Mouse (Mus musculus) gastrocnemius, postnatal 25 days (tissue): ENCODE measurements around the gene Mapkbp1. TPM values are rescaled to one million over a fixed set of nuclear protein-coding genes. Genes with fewer than 3 reads are reported as not detected.

Experiments used
- DNase-seq: peaks from one replicate; pipeline ENCODE4 v3.0.0; 2022
- microRNA-seq, 2 experiments: library from miRNA; unstranded; fragments of <30 nt; microRNA quantifications; one replicate each; pipeline ENCODE4 v1.2.0; 2021; ENCODE audit warnings: borderline replicate concordance in 2 of 2
- total RNA-seq, 2 experiments: library from RNA; stranded (reverse); gene quantifications; 1 replicate in 1 of 2; 2 replicates in 1 of 2; pipeline ENCODE4 v1.2.3; 2021

The Mapkbp1 gene
- total RNA-seq, 2 experiments from 2014 or later: 6.0 to 6.7 TPM

DNA sequence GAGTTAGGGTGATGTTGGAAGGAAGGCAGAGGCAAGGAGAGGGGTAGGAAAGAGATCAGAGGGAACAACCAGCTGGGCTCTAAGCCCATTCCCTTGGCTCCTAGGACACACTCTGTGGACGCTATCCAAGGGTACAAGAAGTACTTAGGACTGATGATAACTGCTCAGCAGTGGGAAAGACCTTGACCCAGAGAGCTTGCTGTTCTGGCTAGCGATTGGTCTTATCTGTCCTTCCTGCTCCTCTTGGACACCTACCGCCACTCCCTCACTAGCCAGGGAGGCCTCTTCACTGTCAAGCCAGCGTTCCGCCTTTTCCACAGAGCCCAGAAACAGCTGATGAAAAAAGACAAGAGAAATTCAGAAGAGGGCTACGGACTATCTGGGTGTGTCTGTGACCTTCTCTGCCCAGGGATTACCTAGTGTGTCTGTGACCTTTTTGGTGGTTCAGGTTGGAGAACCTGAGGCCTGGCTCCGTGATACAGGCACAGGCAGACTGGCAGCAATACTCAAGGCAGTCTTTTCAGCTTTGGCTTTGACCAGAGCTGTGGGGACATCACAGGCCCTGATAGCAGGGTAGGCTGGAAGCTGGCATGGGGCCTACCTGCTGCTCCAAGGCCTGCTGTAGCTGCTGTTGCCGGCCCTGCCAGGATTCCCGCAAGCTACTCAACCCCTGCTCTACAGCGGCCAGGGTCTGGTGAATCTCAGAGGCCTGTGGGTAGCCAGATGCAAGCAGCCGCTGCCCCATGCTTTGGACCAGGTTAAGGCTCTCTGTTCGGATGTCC is 82.5 kb downstream of the Mapkbp1 start:
- DNase-seq: peak; percentile 54

DNA sequence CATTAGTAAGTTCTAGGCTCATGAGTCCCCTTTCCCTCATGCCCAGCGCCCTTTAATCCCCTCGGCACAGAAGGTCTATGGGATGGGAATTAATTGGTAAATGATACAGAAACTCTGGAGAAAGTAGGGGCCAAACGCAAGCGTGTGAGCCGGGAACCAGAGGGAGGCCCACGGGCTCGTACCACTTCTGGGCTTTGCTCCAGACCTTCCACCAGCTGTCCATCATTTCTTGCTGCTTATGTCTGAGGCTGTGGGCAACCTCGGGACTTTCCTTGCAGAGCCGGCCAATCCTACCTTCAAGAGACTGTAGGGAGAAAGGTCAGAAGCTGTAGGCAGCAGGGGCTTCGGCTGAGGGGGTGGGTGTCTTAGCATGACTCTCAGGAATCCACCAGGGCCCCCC is 83.4 kb downstream of the Mapkbp1 start:
- DNase-seq: no peak

DNA sequence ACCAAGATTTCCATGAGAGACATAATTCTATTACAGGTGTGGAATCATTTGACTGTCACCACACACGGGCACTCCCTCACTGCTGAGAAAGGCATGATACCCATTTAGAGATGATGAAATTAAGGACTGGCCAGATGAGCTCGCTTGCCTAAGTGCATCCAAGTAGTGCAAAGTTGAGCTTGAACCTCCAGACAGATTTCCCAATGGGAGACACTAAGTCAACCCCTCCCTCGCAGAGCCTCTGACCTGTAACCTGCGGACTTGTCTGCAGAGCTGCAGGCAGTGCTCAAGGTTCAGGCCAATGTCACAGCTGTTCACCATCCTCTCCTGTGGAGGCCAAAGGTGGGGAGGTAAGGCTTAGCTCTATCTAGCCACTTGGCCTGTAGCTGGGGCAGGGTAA is 86.3 kb downstream of the Mapkbp1 start:
- DNase-seq: no peak

DNA sequence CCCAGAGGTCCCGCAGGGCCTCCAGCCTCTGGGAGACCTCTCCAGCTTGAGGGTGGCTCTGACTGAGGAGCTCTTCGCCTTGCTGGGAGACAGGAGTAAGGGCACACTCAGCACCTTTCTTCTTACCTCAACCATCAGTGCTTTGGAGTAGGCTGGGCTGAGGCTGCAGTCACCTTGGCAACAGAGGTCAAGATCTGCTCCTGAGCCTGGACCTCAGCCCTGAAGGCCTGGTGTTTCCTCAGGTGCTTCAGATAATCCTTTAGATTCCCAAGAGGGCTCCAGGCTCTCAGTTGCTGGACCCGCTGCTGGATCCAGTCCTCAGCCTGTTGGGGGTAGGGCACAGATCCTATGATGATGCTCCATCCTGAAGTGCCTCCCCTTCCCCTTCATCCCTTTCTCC is 87.0 kb downstream of the Mapkbp1 start:
- DNase-seq: no peak

DNA sequence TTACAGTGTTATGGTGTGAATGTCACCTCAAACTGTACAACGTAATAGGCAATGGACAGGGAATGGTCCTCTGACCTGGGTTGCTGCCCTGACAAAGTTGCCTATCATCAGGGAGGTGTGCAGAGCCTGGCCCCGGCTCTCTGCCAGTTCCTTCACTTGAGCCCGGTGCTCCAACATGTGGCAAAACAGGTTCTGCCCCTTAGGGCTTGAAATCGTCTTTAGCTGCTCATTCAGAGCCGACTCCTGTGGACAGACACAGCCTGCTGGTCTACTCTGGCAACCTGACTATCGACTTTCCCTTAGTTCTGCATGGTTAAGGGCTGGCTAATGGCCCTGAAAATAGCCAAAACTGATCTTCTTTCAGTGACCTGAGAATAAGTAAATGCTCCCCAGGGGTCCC is 87.7 kb downstream of the Mapkbp1 start:
- DNase-seq: no peak

DNA sequence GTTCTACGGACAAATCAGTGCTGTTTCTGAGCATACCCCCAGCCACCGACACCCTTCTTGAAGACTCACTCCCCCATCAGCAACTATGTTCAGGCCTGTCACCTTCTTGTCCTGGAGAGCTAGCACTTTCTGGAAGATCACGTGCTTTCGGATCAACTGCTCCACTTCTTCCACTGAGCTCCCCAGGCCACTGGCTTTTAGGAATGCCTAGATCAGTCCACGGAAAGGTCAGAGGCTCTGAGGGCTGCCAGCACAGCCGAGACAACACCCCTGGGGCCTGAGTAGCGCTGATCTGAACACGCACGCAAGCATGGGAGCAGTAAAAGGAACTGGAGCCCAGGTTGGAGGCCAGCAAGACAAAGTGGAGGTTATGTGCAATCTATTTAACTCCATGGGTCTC is 88.2 kb downstream of the Mapkbp1 start:
- peak; percentile 37 for DNase-seq

DNA sequence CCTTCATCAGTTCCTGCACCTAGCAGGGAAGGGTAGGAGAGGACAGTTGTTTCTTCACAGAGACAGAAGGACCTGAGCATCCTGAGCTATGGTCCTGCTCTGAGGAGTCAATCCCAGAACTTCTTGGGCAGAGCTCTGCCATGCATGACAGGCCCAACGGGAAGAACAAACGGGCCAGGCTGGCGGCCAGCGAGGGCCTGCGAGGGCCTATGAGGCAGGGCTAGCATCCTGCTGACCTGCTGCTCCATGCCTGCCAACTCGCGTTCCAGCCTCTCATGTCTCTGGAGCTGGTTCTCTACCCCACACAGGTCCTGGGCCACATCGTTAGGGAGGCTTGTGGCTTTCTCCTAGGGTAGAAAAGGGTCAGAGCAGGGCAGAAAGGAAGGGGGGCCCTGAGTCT is 89.7 kb downstream of the Mapkbp1 start:
- DNase-seq: no peak

DNA sequence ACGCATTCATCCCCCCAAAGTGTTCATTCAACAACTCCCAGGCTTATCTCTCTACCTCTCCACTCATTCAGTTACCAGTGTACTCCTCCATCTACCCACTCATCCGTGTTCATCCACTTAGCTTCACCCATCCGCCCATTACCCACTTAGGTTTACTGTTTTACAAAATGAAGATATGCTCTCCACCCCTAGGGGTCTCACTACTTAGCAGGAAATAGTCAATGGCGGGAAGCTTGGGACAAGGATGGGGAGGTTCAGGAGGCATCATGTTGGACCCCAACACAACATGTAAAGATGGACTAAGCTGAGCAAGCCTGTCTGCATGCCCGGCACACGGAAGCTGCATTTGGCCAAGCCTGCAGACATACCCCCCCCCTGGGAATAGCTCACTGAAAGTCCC is 92.1 kb downstream of the Mapkbp1 start:
- no peak for DNase-seq

DNA sequence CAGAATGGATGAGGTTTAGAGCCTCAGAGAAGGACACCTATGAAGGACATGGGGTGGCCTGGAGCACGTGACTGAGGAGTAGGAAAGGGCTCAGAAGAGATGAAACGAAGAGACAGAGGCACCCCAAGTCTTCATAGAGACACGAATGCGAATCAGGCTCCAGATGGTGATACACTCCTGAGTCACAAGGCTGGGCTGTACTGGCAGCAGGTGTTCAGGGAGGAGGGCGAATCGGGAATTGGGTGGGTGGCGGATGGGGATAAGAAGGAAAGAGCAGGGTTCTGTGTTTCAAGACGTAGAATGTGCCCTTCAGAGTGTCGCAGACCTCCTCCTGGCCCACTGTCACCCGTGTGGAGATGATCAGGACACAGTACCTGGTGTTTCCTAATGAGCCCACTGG is 92.7 kb downstream of the Mapkbp1 start:
- DNase-seq: no peak

DNA sequence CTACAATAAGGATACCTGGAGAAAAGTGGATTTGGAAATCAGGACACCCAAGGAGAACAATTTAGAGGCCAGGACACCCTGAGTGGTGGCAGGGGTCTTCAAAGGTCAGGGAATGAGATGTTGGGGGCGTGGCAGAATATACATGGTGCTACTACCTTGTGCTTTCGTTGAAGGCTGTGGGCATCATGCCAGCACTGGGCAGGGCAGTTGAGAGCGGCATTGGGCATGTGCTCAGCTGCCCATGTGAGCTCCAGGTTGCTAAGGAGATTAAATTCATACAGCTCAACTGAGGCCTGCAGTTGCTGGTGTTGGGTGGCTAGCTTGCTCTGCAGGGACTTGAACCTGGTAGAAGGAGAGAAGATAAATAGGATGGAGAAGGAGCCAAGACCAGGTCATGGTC is 93.7 kb downstream of the Mapkbp1 start:
- DNase-seq: no peak

DNA sequence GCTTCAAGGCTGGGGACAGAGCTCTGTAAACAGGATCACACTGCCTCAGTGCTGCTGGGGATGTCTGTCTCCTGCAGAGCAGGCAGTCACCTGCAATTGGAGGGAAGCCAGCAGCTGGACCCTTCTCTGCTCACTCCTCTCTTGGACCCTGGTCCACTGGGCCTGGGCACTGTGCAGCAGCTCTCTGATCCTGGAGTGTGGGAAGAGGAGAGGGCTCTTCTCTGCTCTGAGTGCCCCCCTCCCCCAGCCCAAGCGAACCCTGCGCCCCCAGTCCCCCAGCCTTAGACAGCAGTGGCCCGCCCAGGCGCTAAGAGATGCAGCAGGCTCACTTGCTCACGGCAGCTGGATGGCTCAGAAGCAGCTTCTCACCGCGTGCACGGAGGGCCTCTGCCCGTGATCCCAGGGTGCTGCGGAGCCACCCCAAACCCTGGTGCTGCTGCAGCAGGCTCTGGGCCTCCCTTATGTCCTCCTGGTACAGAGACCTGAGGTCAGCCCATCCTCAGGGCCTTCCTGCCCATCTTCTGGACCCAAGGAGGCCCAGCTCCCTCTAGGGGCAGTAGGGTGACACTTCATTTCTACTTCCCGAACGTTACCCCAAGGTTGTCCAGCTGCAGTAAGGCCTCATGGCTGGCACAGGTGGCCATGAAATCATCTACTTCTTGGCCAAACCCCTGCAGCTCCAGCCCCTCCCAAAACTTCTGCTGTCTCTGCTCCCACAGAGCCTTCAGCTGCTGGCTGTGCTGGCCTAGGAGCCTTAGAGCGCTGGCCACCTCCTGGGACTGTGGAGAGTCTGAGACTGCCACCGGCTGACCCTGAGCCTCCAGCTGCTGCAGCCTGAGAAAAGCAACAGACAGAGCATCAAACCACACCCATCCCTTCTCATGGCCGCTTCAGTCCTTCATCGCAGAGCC is 96.3 kb downstream of the Mapkbp1 start:
- DNase-seq: peak; percentile 44

DNA sequence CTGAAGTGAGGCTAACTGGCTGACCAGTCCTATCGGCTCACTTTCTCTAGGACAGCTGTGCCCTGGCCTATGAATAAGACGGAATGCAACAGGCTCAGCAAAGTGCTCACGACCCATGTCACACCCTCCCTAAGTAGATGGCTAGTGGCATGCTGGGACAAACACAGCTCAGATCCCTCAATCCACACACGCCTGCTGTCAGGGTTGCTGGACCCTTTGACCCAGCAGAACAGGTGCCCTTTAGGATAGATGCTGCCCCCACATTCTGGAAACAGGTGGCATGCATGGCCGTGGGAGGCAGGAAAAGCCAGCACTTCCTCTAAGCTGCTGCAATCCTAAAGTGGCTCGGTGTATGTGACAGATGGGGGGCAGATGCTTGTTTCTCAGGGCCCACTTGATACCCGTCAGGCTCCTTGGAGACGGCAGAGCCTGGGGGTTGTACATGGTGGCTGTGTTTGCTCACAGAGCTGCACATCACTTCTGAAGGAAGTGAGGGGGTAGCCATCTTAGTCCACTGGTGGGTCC is 97.0 kb downstream of the Mapkbp1 start:
- no peak for DNase-seq

DNA sequence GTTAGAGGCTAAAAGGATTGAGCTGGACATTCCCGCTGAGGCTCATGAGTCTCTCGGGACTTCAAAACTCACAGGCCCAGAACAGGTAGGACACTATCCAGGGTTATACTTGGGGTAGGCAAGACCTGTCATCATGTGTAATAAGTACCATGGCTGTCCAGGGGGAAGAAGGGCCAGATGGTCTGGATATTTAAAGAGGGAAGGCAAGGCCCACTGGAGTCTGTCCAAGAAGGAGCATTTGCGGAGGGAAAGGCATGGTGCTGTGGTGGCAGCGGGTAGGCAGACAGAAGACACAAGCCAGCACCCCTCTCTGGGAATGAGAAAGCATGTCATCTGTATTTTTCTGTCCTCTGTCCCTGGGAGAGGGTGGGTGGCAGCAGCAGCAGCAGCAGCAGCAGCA is 101.6 kb downstream of the Mapkbp1 start:
- DNase-seq: no peak

DNA sequence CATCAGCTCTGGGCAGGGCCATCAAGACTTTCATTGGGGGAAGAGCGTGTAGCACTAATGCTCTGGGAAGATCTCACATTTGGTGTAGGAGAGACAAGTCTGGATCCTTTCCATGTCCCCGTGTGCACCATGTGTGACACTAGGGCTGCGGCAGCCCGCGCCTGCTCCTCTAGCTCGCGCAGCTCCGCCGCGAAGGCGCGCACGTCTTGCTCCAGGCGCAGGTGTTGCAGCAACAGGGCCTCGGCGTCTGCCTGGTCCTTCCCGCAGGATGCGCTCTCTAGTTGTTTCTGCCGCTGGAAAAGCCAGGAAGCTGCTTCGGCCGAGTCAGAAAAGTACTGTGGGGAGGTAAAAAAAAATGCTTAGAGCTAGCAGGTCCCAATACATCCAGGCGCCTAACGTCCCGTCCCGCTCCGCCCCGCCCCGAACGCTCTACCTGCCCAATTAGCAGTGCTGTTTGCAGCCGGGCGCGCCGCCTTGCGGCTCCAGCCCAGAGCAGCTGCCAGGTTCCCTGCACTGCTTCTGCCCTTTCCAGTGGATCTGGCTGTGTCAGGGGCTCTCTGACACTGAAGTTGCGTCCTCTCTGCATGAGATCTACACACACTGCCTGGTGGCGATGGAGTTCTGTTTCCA is 103.7 kb downstream of the Mapkbp1 start:
- DNase-seq: peak; percentile 34

Small RNA genes lying within 50 kb of the gene (microRNA-seq; reads per million reads assigned to microRNA genes)
- 0 reads per million in 2 experiments for gene Mir7665

Other genes with a start within 250 kb of the Mapkbp1 start
- gene Itpka, start 230.4 kb upstream of the Mapkbp1 start, total RNA-seq: not detected
- not detected for gene Ltk, start 212.3 kb upstream of the Mapkbp1 start, total RNA-seq
- gene Rpap1, start 185.2 kb upstream of the Mapkbp1 start, total RNA-seq: 10 to 100 TPM; 14.4 to 16.4 TPM
- under 1 TPM; 0.61 to 0.67 TPM for gene Tyro3, start 175.0 kb upstream of the Mapkbp1 start, total RNA-seq
- gene Mga, start 75.5 kb upstream of the Mapkbp1 start, total RNA-seq: 10 to 100 TPM; 24.3 to 34.5 TPM
- gene Jmjd7, start 54.8 kb downstream of the Mapkbp1 start, total RNA-seq: 1 to 10 TPM; 2.5 to 3.7 TPM
- gene Gm28042, start 54.8 kb downstream of the Mapkbp1 start, total RNA-seq: 1 to 10 TPM in 1 of 2 experiments, under 1 TPM in 1; 0.41 to 1.2 TPM
- 1 to 10 TPM; 1.3 to 1.4 TPM for gene Pla2g4b, start 60.7 kb downstream of the Mapkbp1 start, total RNA-seq
- gene Ehd4, start 181.9 kb downstream of the Mapkbp1 start, total RNA-seq: 10 to 100 TPM; 36.0 to 56.6 TPM